Mouse (Mus musculus): Measurements from ENCODE around the gene Hist2h2be. TPM values are rescaled to one million over a fixed set of nuclear protein-coding genes. Genes with fewer than 3 reads are reported as not detected.

The Hist2h2be gene
- total and polyA plus RNA-seq, 3 experiments = 2.3 to 3.8 (median 2.9) TPM

GRCm38 (mm10) chr3:96194966-96195365, 26.0 kb upstream of the Hist2h2be start:
- no peak for DNase-seq (ENCODE audit: extremely low read depth)
- dilution Hi-C loops (cut with MboI; ENCODE audit: extremely low pct_ligation_motif_present, extremely low pct_unique_long_range_greater_than_20kb, low sequenced_read_pairs) = no loop called here
- H3K4me2 ChIP-seq (ENCODE audit: insufficient read depth, low read depth, poor library complexity, severe bottlenecking) = no peak overlapping the region
- H3K27me3 ChIP-seq (replicated peaks) = no peaks in the 10 kb centered on the region
- H3K9me3 ChIP-seq (replicated peaks; ENCODE audit: low read length) = peaks cover 8% of the 10 kb centered on the region
- no peak overlapping the region for H3K9ac ChIP-seq (ENCODE audit: insufficient read depth, low read depth)
- in situ Hi-C loops (cut with MboI; ENCODE audit: low pct_ligation_motif_present, low pct_unique_long_range_greater_than_20kb, low sequenced_read_pairs) = no loop called here
- H3K79me2 ChIP-seq (replicated peaks; ENCODE audit: control insufficient read depth, extremely low read depth, insufficient read depth, poor library complexity, severe bottlenecking) = no peaks in the 10 kb centered on the region
- TF ChIP-seq E2F4 (IDR thresholded peaks at IDR 0.05; ENCODE audit: insufficient replicate concordance, low read depth, low read length) = no peak
- no peak for TF ChIP-seq ZC3H11A (IDR thresholded peaks at IDR 0.05; ENCODE audit: low read depth, low read length)
- no peak for TF ChIP-seq KAT2A (IDR thresholded peaks at IDR 0.05; ENCODE audit: insufficient replicate concordance, low read length)
- TF ChIP-seq USF1 (IDR thresholded peaks at IDR 0.05; ENCODE audit: low read depth, low read length) = no peak
- no peak for TF ChIP-seq CTCF (conservative IDR thresholded peaks at IDR 0.05 in 1 of 2, IDR thresholded peaks at IDR 0.05 in 1 of 2; ENCODE audit: low read depth in 2 of 2, low read length in 2 of 2)
- no peak for TF ChIP-seq USF2 (conservative IDR thresholded peaks at IDR 0.05; ENCODE audit: low read depth, low read length)
- TF ChIP-seq RCOR1 (conservative IDR thresholded peaks at IDR 0.05; ENCODE audit: low read depth, low read length) = no peak
- TF ChIP-seq ZKSCAN1 (IDR thresholded peaks at IDR 0.05; ENCODE audit: borderline replicate concordance, low read depth, low read length) = no peak
- no peak for TF ChIP-seq MYC (IDR thresholded peaks at IDR 0.05; ENCODE audit: low read depth, low read length)
- TF ChIP-seq MAFK (IDR thresholded peaks at IDR 0.05; ENCODE audit: insufficient replicate concordance, low read length) = no peak
- no peak for TF ChIP-seq MXI1 (IDR thresholded peaks at IDR 0.05; ENCODE audit: low read depth, low read length)
- TF ChIP-seq MAZ (IDR thresholded peaks at IDR 0.05; ENCODE audit: low read depth, low read length) = no peak
- no peak for TF ChIP-seq ELF1 (IDR thresholded peaks at IDR 0.05; ENCODE audit: low read depth, low read length)
- TF ChIP-seq NRF1 (IDR thresholded peaks at IDR 0.05; ENCODE audit: low read depth, low read length) = no peak
- no peak for TF ChIP-seq MEF2A (IDR thresholded peaks at IDR 0.05; ENCODE audit: borderline replicate concordance, low read depth, low read length)
- TF ChIP-seq POLR2A (IDR thresholded peaks at IDR 0.05; ENCODE audit: low read depth, low read length) = no peak
- H3K4me3 ChIP-seq (replicated peaks in 1 of 3; ENCODE audit: low read depth in 2 of 3, low read length in 2 of 3, poor library complexity in 1 of 3) = no peak overlapping the region
- peaks cover 12 to 58% of the 10 kb centered on the region in 2 experiments for H3K36me3 ChIP-seq (replicated peaks in 1 of 2; ENCODE audit: control insufficient read depth in 1 of 2, insufficient read depth in 1 of 2, low read length in 1 of 2)
- H3K4me1 ChIP-seq (ENCODE audit: control insufficient read depth in 1 of 2, insufficient read depth in 2 of 2) = peaks cover 7 to 28% of the 10 kb centered on the region in 2 experiments
- no peak overlapping the region for H3K27ac ChIP-seq (ENCODE audit: insufficient read depth, low read depth)

GRCm38 (mm10) chr3:96195616-96196313, 25.2 kb upstream of the Hist2h2be start:
- Histone ChIP-seq H3K4me3 (replicated peaks in 1 of 3; ENCODE audit: low read depth in 2 of 3, low read length in 2 of 3, poor library complexity in 1 of 3) (no peak overlapping the region), H3K36me3 (replicated peaks in 1 of 2; ENCODE audit: control insufficient read depth in 1 of 2, insufficient read depth in 1 of 2, low read length in 1 of 2) (peaks cover 6 to 50% of the 10 kb centered on the region in 2 experiments), H3K4me1 (ENCODE audit: control insufficient read depth in 1 of 2, insufficient read depth in 2 of 2) (peaks cover 7 to 21% of the 10 kb centered on the region in 2 experiments), H3K27ac (ENCODE audit: insufficient read depth, low read depth) (no peak overlapping the region), H3K27me3 (replicated peaks) (no peaks in the 10 kb centered on the region), H3K4me2 (ENCODE audit: insufficient read depth, low read depth, poor library complexity, severe bottlenecking) (no peak overlapping the region), H3K79me2 (replicated peaks; ENCODE audit: control insufficient read depth, extremely low read depth, insufficient read depth, poor library complexity, severe bottlenecking) (no peaks in the 10 kb centered on the region), H3K9ac (ENCODE audit: insufficient read depth, low read depth) (no peak overlapping the region), H3K9me3 (replicated peaks; ENCODE audit: low read length) (peaks cover 8% of the 10 kb centered on the region)
- in situ Hi-C loops (cut with MboI; ENCODE audit: low pct_ligation_motif_present, low pct_unique_long_range_greater_than_20kb, low sequenced_read_pairs) = no loop called here
- peak in 1 of 2 experiments; percentile 22; a peak in 2 of 4 replicates for TF ChIP-seq CTCF (conservative IDR thresholded peaks at IDR 0.05 in 1 of 2, IDR thresholded peaks at IDR 0.05 in 1 of 2; ENCODE audit: low read depth in 2 of 2, low read length in 2 of 2)
- TF ChIP-seq USF2 (conservative IDR thresholded peaks at IDR 0.05; ENCODE audit: low read depth, low read length) = no peak
- no peak for TF ChIP-seq E2F4 (IDR thresholded peaks at IDR 0.05; ENCODE audit: insufficient replicate concordance, low read depth, low read length)
- DNase-seq (ENCODE audit: extremely low read depth) = no peak
- dilution Hi-C loops (cut with MboI; ENCODE audit: extremely low pct_ligation_motif_present, extremely low pct_unique_long_range_greater_than_20kb, low sequenced_read_pairs) = no loop called here
